Mouse (Mus musculus): ENCODE measurements around the gene Slc18a3.

DNA sequence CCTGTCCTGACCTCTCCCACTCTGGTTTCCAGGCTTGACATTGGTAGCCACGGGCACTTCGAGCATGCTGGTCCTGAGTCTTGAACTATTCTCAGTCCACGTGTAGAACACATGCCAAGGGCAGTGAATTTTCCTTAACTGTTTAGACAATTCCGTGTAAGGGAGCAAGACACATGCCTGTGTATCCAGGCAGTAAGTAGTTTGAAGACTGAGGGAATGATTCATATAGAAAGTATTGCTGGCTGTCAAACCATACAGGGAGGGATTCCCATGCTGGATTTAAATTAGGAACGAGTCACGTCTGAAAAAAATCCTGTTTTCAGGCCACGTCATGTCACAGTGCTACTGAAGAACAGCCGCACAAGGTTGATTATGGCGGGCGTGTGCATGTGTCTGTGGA lies 41.7 kb upstream of the Slc18a3 start:
- TF ChIP-seq POLR2A (IDR thresholded peaks at IDR 0.05; ENCODE audit: insufficient read depth, low read depth, low read length) = no peak
- no peak for TF ChIP-seq CTCF (IDR thresholded peaks at IDR 0.05; ENCODE audit: insufficient read depth, low read depth, low read length)
